Mouse (Mus musculus): Measurements from ENCODE around the gene B3galnt1. TPM values are rescaled to one million over a fixed set of nuclear protein-coding genes. Genes with fewer than 3 reads are reported as not detected.

B3galnt1 gene
- polyA plus RNA-seq, 1 experiment: 2.2 TPM

GRCm38 (mm10) chr3:69542962-69543361 is 55.8 kb downstream of the B3galnt1 start:
- no peaks in the 10 kb centered on the region for H3K27me3 ChIP-seq (ENCODE audit: control insufficient read depth, insufficient read depth, low read length)
- H3K4me3 ChIP-seq (ENCODE audit: control insufficient read depth, insufficient read depth, low read length): no peak overlapping the region
- 96% methylated on average over 8 of the region's 8 CpGs for WGBS
- no peak overlapping the region for H3K27ac ChIP-seq (ENCODE audit: control insufficient read depth, insufficient read depth, low read length)
- TF ChIP-seq POLR2A (IDR thresholded peaks at IDR 0.05; ENCODE audit: control insufficient read depth, extremely low read depth, insufficient read depth, low read length, poor library complexity): no peak
- TF ChIP-seq CTCF (IDR thresholded peaks at IDR 0.05; ENCODE audit: borderline replicate concordance, control insufficient read depth, extremely low read depth, insufficient read depth, low read length, poor library complexity): no peak
- no peaks in the 10 kb centered on the region for H3K4me1 ChIP-seq (replicated peaks; ENCODE audit: control insufficient read depth, insufficient read depth, low read length)
- H3K36me3 ChIP-seq (ENCODE audit: control insufficient read depth, insufficient read depth, low read length): no peaks in the 10 kb centered on the region
- DNase-seq: no peak

- WGBS: 94% methylated on average over 25 of the region's 25 CpGs
- Histone ChIP-seq H3K4me3 (ENCODE audit: control insufficient read depth, insufficient read depth, low read length) (no peak overlapping the region), H3K36me3 (ENCODE audit: control insufficient read depth, insufficient read depth, low read length) (no peaks in the 10 kb centered on the region), H3K27ac (ENCODE audit: control insufficient read depth, insufficient read depth, low read length) (no peak overlapping the region), H3K27me3 (ENCODE audit: control insufficient read depth, insufficient read depth, low read length) (no peaks in the 10 kb centered on the region), H3K4me1 (replicated peaks; ENCODE audit: control insufficient read depth, insufficient read depth, low read length) (no peaks in the 10 kb centered on the region)
- DNase-seq: no peak
- no peak for TF ChIP-seq POLR2A (IDR thresholded peaks at IDR 0.05; ENCODE audit: control insufficient read depth, extremely low read depth, insufficient read depth, low read length, poor library complexity)
- TF ChIP-seq CTCF (IDR thresholded peaks at IDR 0.05; ENCODE audit: borderline replicate concordance, control insufficient read depth, extremely low read depth, insufficient read depth, low read length, poor library complexity): no peak
Measured at GRCm38 (mm10) chr3:69535941-69536647, 62.7 kb downstream of the B3galnt1 start.

DNA sequence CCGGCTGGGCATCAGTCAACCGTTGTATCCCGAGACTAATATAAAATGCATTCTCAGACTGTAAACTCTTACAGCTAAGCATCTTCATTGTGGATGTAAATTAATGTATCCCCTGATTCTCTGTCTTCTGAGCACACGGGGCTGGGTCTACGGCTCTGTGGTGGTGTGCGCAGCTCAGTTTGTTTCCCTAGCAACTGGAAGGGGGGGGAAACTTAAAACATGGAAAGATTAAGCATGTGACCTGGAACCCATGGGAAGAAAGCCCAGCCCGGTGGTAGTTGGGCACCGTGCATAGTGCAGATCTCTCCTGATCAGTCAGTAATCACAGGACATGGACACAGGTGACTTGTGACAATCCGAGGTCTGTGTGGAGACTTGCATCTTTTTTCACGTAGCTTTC is 63.3 kb downstream of the B3galnt1 start:
- WGBS: 97% methylated on average over 10 of the region's 10 CpGs
- Histone ChIP-seq H3K36me3 (ENCODE audit: control insufficient read depth, insufficient read depth, low read length) (no peaks in the 10 kb centered on the region), H3K4me1 (replicated peaks; ENCODE audit: control insufficient read depth, insufficient read depth, low read length) (no peaks in the 10 kb centered on the region), H3K27ac (ENCODE audit: control insufficient read depth, insufficient read depth, low read length) (no peak overlapping the region), H3K27me3 (ENCODE audit: control insufficient read depth, insufficient read depth, low read length) (no peaks in the 10 kb centered on the region), H3K4me3 (ENCODE audit: control insufficient read depth, insufficient read depth, low read length) (no peak overlapping the region)
- TF ChIP-seq CTCF (IDR thresholded peaks at IDR 0.05; ENCODE audit: borderline replicate concordance, control insufficient read depth, extremely low read depth, insufficient read depth, low read length, poor library complexity): no peak
- TF ChIP-seq POLR2A (IDR thresholded peaks at IDR 0.05; ENCODE audit: control insufficient read depth, extremely low read depth, insufficient read depth, low read length, poor library complexity): no peak
- DNase-seq: no peak

- H3K27me3 ChIP-seq (ENCODE audit: control insufficient read depth, insufficient read depth, low read length): no peaks in the 10 kb centered on the region
- TF ChIP-seq POLR2A (IDR thresholded peaks at IDR 0.05; ENCODE audit: control insufficient read depth, extremely low read depth, insufficient read depth, low read length, poor library complexity) (no peak), CTCF (IDR thresholded peaks at IDR 0.05; ENCODE audit: borderline replicate concordance, control insufficient read depth, extremely low read depth, insufficient read depth, low read length, poor library complexity) (no peak)
Measured at GRCm38 (mm10) chr3:69532687-69533086, 66.1 kb downstream of the B3galnt1 start.

GRCm38 (mm10) chr3:69531511-69531910 is 67.2 kb downstream of the B3galnt1 start:
- DNase-seq: no peak
- Histone ChIP-seq H3K27ac (ENCODE audit: control insufficient read depth, insufficient read depth, low read length) (no peak overlapping the region), H3K4me1 (replicated peaks; ENCODE audit: control insufficient read depth, insufficient read depth, low read length) (no peaks in the 10 kb centered on the region), H3K4me3 (ENCODE audit: control insufficient read depth, insufficient read depth, low read length) (no peak overlapping the region), H3K36me3 (ENCODE audit: control insufficient read depth, insufficient read depth, low read length) (no peaks in the 10 kb centered on the region), H3K27me3 (ENCODE audit: control insufficient read depth, insufficient read depth, low read length) (no peaks in the 10 kb centered on the region)
- TF ChIP-seq POLR2A (IDR thresholded peaks at IDR 0.05; ENCODE audit: control insufficient read depth, extremely low read depth, insufficient read depth, low read length, poor library complexity) (no peak), CTCF (IDR thresholded peaks at IDR 0.05; ENCODE audit: borderline replicate concordance, control insufficient read depth, extremely low read depth, insufficient read depth, low read length, poor library complexity) (no peak)
- 91% methylated on average over 9 of the region's 9 CpGs for WGBS

More at GRCm38 (mm10) chr3:69532687-69533086, 66.1 kb downstream of the B3galnt1 start:
- no peaks in the 10 kb centered on the region for H3K4me1 ChIP-seq (replicated peaks; ENCODE audit: control insufficient read depth, insufficient read depth, low read length)
- no peak overlapping the region for H3K27ac ChIP-seq (ENCODE audit: control insufficient read depth, insufficient read depth, low read length)
- H3K36me3 ChIP-seq (ENCODE audit: control insufficient read depth, insufficient read depth, low read length): no peaks in the 10 kb centered on the region
- WGBS: 93% methylated on average over 4 of the region's 4 CpGs
- no peak overlapping the region for H3K4me3 ChIP-seq (ENCODE audit: control insufficient read depth, insufficient read depth, low read length)
- DNase-seq: no peak

DNA sequence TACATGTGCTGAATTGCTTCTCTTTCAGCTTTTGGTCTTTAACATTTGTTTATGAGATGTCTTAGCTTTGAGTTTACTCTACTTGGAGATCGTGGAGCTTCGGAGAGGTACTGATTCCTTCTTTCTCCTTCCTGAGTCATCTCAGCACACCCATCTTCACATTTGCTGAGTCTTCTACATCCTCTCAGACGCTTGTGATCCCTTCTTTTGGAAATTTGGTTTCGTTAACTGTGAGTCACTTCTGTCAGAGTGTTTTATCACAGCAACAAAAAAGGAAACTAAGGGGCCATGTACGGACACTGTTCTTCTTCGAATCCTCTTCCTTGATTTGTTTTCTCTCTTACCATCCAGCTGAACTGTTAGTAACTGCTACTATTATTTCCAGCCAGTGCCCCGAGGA is 69.2 kb downstream of the B3galnt1 start:
- Histone ChIP-seq H3K27me3 (ENCODE audit: control insufficient read depth, insufficient read depth, low read length) (no peaks in the 10 kb centered on the region), H3K36me3 (ENCODE audit: control insufficient read depth, insufficient read depth, low read length) (no peaks in the 10 kb centered on the region), H3K4me3 (ENCODE audit: control insufficient read depth, insufficient read depth, low read length) (no peak overlapping the region), H3K27ac (ENCODE audit: control insufficient read depth, insufficient read depth, low read length) (no peak overlapping the region), H3K4me1 (replicated peaks; ENCODE audit: control insufficient read depth, insufficient read depth, low read length) (no peaks in the 10 kb centered on the region)
- DNase-seq: no peak
- 88% methylated on average over 7 of the region's 7 CpGs for WGBS
- no peak for TF ChIP-seq CTCF (IDR thresholded peaks at IDR 0.05; ENCODE audit: borderline replicate concordance, control insufficient read depth, extremely low read depth, insufficient read depth, low read length, poor library complexity)
- no peak for TF ChIP-seq POLR2A (IDR thresholded peaks at IDR 0.05; ENCODE audit: control insufficient read depth, extremely low read depth, insufficient read depth, low read length, poor library complexity)

Measured in thymus, adult 2 months (tissue).